Comparison of ENCODE assay signal across 7 mouse cellular contexts in genomic region chr17:33940981-33941380, GRCm38 (mm10). TPM values are rescaled to one million over a fixed set of nuclear protein-coding genes. Genes with fewer than 3 reads are reported as not detected.
DNase-seq lines count a peak whose midpoint lies in the region; ATAC-seq and TF ChIP-seq lines count a peak whose summit lies in the region.

No protein-coding gene starts in this region.

- H3K4me3 ChIP-seq in lung, adult 2 months (replicated peaks; ENCODE audit: extremely low read depth, low read depth, low read length), result peak overlapping the region; percentile 82
- peak overlapping the region; percentile 89 for H3K4me3 ChIP-seq in bone marrow macrophage, adult 2 months (ENCODE audit: insufficient read depth, low read length)
- peak overlapping the region; percentile 84 for H3K4me3 ChIP-seq in hindbrain, embryonic 12.5 days
- H3K4me3 ChIP-seq in midbrain, embryonic 12.5 days, result peak overlapping the region; percentile 91

- no peak for TF ChIP-seq POLR2A in lung, adult 2 months (IDR thresholded peaks at IDR 0.05; ENCODE audit: borderline replicate concordance, extremely low read depth, low read depth, low read length)
- TF ChIP-seq POLR2A in bone marrow macrophage, adult 2 months (IDR thresholded peaks at IDR 0.05; ENCODE audit: borderline replicate concordance, low read depth, low read length), result no peak

- H3K27ac ChIP-seq in bone marrow macrophage, adult 2 months (ENCODE audit: insufficient read depth, low read depth, low read length), result no peak overlapping the region
- H3K27ac ChIP-seq in hindbrain, embryonic 12.5 days, result no peak overlapping the region
- H3K27ac ChIP-seq in midbrain, embryonic 12.5 days (replicated peaks), result no peak overlapping the region

- peaks cover 10% of the 10 kb centered on the region; the same call in 1 of the 2 replicates for H3K4me1 ChIP-seq in lung, adult 2 months (ENCODE audit: control insufficient read depth, insufficient read depth, low read length)
- peaks cover 9% of the 10 kb centered on the region; the same call in 1 of the 2 replicates for H3K4me1 ChIP-seq in bone marrow macrophage, adult 2 months (ENCODE audit: control insufficient read depth, insufficient read depth, low read length)
- H3K4me1 ChIP-seq in hindbrain, embryonic 12.5 days, result peaks cover 23% of the 10 kb centered on the region
- H3K4me1 ChIP-seq in midbrain, embryonic 12.5 days, result peaks cover 24% of the 10 kb centered on the region

- no peaks in the 10 kb centered on the region for H3K27me3 ChIP-seq in hindbrain, embryonic 12.5 days
- no peaks in the 10 kb centered on the region for H3K27me3 ChIP-seq in midbrain, embryonic 12.5 days

- peaks cover 50% of the 10 kb centered on the region for H3K36me3 ChIP-seq in hindbrain, embryonic 12.5 days
- H3K36me3 ChIP-seq in midbrain, embryonic 12.5 days, result peaks cover 59% of the 10 kb centered on the region

- DNase-seq in lung, adult 2 months, result no peak
- DNase-seq in lung, postnatal 14 days, result no peak
- no peak for DNase-seq in right cerebral cortex, postnatal 25 days
- DNase-seq in frontal cortex, postnatal 25 days (ENCODE audit: low spot score in 2 of 2), result no peak

- H3K4me2 ChIP-seq in hindbrain, embryonic 12.5 days (replicated peaks), result peak overlapping the region; percentile 97
- peak overlapping the region; percentile 99 for H3K4me2 ChIP-seq in midbrain, embryonic 12.5 days (replicated peaks)

- no peak for TF ChIP-seq CTCF in lung, adult 2 months (IDR thresholded peaks at IDR 0.05; ENCODE audit: insufficient read depth, low read length)
- TF ChIP-seq CTCF in bone marrow macrophage, adult 2 months (IDR thresholded peaks at IDR 0.05; ENCODE audit: low read depth, low read length), result no peak

- H3K9me3 ChIP-seq in hindbrain, embryonic 12.5 days (replicated peaks), result no peaks in the 10 kb centered on the region
- H3K9me3 ChIP-seq in midbrain, embryonic 12.5 days, result no peaks in the 10 kb centered on the region

- WGBS in lung, adult 2 months, result 2% methylated on average over 26 of the region's 26 CpGs
- 2% methylated on average over 26 of the region's 26 CpGs for WGBS in hindbrain, embryonic 12.5 days
- WGBS in midbrain, embryonic 12.5 days, result 3% methylated on average over 26 of the region's 26 CpGs

- peak; percentile 18 for ATAC-seq in hindbrain, embryonic 12.5 days (ENCODE audit: low FRiP score)
- ATAC-seq in midbrain, embryonic 12.5 days (ENCODE audit: low FRiP score, low read depth), result peak; percentile 5; the same call in 1 of the 2 replicates

- peak overlapping the region; percentile 90 for H3K9ac ChIP-seq in hindbrain, embryonic 12.5 days
- H3K9ac ChIP-seq in midbrain, embryonic 12.5 days (replicated peaks), result peak overlapping the region; percentile 79

RNA-seq across cellular contexts. Expression of gene Wdr46, which starts 0.5 kb away (rescaled TPM):
- polyA plus RNA-seq in lung, adult 2 months (2012; rRNA removed), result 13.4 and 16.8 TPM in 2 replicates
- 10.1 and 10.2 TPM in 2 replicates for polyA plus RNA-seq in bone marrow macrophage, adult 2 months (2012; ENCODE audit: insufficient read depth, insufficient read length, missing spikeins)
- polyA plus RNA-seq in hindbrain, embryonic 12.5 days (2016; fragmentation: Nextera tagmentation; extraction: Ambion mirVana), result 37.1 and 38.8 TPM in 2 replicates
- polyA plus RNA-seq in midbrain, embryonic 12.5 days (2016; fragmentation: Nextera tagmentation; extraction: Ambion mirVana), result 37.5 and 37.7 TPM in 2 replicates

RNA-seq across cellular contexts. Expression of gene Pfdn6, which starts 0.8 kb away (rescaled TPM):
- 19.2 and 26.2 TPM in 2 replicates for polyA plus RNA-seq in lung, adult 2 months (2012; rRNA removed)
- polyA plus RNA-seq in bone marrow macrophage, adult 2 months (2012; ENCODE audit: insufficient read depth, insufficient read length, missing spikeins), result 54.1 and 54.9 TPM in 2 replicates
- polyA plus RNA-seq in hindbrain, embryonic 12.5 days (2016; fragmentation: Nextera tagmentation; extraction: Ambion mirVana), result 173 and 180 TPM in 2 replicates
- 188 and 203 TPM in 2 replicates for polyA plus RNA-seq in midbrain, embryonic 12.5 days (2016; fragmentation: Nextera tagmentation; extraction: Ambion mirVana)

RNA-seq across cellular contexts. Expression of gene B3galt4, which starts 10.3 kb away (rescaled TPM):
- 11.4 and 12.6 TPM in 2 replicates for polyA plus RNA-seq in lung, adult 2 months (2012; rRNA removed)
- polyA plus RNA-seq in bone marrow macrophage, adult 2 months (2012; ENCODE audit: insufficient read depth, insufficient read length, missing spikeins), result 8.3 and 8.7 TPM in 2 replicates
- polyA plus RNA-seq in hindbrain, embryonic 12.5 days (2016; fragmentation: Nextera tagmentation; extraction: Ambion mirVana), result 9.9 TPM in 2 replicates
- 8.1 and 8.7 TPM in 2 replicates for polyA plus RNA-seq in midbrain, embryonic 12.5 days (2016; fragmentation: Nextera tagmentation; extraction: Ambion mirVana)

RNA-seq across cellular contexts. Expression of gene Rgl2, which starts 11.6 kb away (rescaled TPM):
- polyA plus RNA-seq in lung, adult 2 months (2012; rRNA removed), result 247 and 272 TPM in 2 replicates
- 209 and 216 TPM in 2 replicates for polyA plus RNA-seq in bone marrow macrophage, adult 2 months (2012; ENCODE audit: insufficient read depth, insufficient read length, missing spikeins)
- polyA plus RNA-seq in hindbrain, embryonic 12.5 days (2016; fragmentation: Nextera tagmentation; extraction: Ambion mirVana), result 63.1 and 64.1 TPM in 2 replicates
- 69.9 and 74.3 TPM in 2 replicates for polyA plus RNA-seq in midbrain, embryonic 12.5 days (2016; fragmentation: Nextera tagmentation; extraction: Ambion mirVana)

RNA-seq across cellular contexts. Expression of gene Vps52, which starts 14.6 kb away (rescaled TPM):
- polyA plus RNA-seq in lung, adult 2 months (2012; rRNA removed), result 62.8 and 70.3 TPM in 2 replicates
- 41.3 and 49.7 TPM in 2 replicates for polyA plus RNA-seq in bone marrow macrophage, adult 2 months (2012; ENCODE audit: insufficient read depth, insufficient read length, missing spikeins)
- polyA plus RNA-seq in hindbrain, embryonic 12.5 days (2016; fragmentation: Nextera tagmentation; extraction: Ambion mirVana), result 65.0 and 65.9 TPM in 2 replicates
- polyA plus RNA-seq in midbrain, embryonic 12.5 days (2016; fragmentation: Nextera tagmentation; extraction: Ambion mirVana), result 67.0 and 70.9 TPM in 2 replicates
